Mouse (Mus musculus) R1 (cell line): ENCODE results near the gene Shb.

ENCODE experiments used
- DNase-seq: peaks from one replicate; pipeline ENCODE4 v3.0.0-alpha.2; 2018; ENCODE audit warnings: low read depth, low spot score

Gene Shb

DNA sequence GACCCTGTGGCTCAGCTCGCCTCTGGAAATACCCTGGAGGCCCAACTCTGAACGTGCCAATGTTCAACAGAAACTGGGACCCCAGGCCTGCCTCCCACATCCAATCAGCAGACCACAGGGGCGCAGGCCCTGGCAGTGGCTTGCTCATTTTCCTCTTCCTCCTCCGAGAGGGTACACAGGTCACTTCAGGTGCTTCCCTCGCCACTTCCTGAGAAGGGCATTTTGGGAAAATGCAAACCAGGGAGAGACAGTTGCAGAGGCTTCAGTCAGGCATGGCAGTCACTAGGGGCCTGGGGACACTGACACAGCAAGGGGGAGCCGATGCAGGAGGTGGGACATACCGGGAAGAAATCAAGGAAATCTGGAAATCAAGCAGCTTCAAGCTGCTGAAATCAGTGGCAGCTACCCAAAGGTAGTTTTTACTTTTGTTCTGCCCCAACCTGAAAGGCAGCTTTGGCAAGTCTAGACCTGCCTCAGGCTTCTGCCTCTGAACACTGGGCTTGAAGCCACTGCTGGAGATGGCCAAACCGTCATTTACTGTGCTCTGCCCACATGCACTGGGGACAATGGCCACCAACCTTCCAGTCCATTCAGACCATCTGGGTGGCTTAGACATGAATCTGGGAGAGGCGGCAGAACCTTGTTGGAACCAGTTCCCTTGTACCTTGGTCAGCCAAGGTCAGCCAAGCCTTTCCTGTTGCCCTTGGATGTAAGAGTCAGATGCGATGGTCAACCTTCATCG, 110.6 kb downstream of the Shb start:
- DNase-seq, result no peak

GRCm38 (mm10) chr4:45420733-45421132, 111.5 kb downstream of the Shb start:
- no peak for DNase-seq

DNA sequence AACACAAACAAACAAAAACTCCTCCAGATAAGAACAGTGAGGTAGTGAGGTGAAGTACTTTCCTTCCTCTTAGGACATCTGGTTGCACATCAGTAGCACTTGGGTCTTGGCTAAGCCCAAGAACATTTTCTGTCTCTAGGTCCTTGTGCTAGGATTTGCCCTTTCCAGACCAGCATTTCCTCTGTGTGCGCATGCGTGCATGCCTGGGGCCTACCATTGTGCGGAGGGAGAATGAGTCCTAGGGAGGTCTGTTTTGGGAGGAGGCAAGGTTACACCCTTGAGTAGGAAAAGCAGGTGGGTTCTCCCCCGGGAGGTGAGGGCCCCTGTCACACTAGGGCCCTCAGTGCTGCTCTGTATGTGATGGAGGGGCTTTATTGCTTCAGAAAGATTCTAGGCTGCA, 113.2 kb downstream of the Shb start:
- DNase-seq, result peak; percentile 66

DNA sequence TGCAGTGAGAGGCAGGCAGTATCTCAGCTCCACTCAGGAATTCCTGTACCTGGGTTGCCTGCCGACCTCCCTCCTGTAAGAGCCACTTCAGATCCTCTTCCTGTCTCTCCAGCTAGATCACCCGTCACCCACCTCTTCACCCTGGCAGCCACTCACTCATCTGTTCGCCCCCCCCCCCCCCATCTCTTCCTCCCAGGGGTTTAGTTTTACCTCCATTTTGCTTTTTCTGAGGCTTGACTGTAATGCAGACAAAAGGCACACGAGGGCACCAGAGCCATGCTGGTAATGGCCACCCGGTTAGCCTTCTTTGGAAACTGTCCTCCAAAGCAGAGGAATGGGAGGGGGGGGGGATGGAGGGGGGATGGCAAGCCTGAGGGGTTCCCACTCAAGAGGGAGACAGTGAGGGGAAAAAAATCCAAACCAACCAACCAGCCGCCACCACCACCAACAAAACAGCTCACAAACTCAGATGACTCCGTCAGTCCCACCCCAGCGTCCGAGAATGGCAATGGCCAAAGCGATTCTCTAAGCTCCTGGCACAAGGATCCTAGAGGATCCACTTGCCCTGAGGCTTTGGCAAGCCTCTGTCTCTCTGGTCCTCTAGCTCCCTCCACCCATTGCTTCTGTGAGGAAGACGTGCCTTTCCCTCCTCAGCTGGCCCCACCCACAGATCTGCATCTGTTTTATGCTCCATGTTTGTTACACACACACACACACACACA, 113.9 kb downstream of the Shb start:
- peak; percentile 65 for DNase-seq

DNA sequence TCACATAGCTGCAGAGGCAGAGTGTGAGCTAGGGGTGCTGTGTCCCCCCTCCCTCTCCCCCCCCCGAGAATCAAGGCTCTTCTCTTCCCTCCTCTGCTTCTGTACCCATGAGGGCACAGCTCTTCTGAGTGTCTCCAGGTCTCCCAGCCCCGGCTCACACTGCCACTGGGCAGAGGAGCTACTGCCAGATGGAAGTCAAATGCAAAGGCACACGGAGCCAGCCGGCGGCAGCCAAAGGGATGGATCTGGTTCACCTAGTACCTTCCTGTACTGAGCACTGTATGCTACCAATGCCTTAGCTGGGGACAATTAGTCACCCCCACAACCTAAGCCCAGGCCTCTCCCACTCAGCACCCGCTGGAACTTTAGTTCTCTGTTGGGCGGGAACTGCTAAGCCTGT, 116.0 kb downstream of the Shb start:
- no peak for DNase-seq

DNA sequence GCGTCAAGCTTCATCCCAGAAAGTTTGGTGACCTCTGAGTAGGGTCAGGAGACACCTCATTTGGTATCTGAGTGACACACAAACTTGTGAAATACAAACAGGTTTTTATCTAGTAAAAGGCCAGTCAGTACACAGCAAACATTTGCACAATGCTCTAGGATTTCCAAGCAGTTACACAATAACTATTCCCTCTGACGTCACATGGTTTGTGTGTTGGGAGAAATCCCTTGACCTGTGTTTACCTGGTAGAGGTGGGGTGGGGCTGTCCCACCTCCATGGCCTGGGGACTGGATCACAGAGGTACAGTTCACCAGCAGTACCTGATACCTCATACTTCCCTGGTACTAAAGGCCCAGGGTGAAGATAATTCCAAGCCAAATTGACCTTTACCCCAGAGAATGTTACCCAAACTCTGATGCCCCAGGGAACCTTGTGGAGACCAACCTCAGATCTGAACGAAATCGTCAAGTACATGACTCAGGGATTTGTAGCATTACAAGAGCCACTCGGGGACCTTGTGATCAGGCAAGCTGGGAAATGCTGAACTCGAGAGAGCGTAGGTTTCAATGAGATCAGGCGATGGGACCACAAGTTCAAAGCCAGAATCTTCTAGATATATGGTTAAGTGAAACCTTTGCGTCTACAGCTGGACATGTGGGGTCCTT, 118.5 kb downstream of the Shb start:
- DNase-seq, result no peak

GRCm38 (mm10) chr4:45412433-45413192, 119.7 kb downstream of the Shb start:
- DNase-seq, result no peak

DNA sequence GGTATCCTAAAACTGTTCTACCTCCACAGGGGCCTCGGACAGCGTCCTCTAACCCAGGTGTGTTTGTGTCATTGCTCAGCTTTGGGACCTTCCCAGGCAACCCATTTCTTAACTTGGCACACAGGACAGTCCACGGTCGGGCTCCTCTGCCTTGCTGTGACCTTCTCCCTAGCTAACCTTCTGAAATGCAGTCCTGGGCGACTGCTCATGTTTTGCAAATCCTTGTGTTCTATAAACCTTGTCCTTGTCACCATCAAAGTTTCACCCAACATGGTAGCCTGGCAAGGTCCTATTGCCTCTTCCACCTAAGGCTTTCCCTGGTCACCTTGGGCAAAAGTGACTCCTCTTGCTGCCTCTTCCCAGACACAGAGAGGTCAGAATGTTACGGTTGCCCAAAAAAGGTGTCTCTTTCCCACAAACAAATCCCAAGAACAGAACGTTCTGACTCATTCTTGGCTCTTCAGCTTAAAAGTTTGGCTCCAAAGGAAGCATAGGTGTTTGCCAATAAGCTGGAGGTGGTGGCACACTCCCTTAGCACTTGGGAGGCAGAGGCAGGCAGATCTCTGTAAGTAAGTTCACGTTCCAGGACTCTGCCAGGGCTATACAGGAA, 121.0 kb downstream of the Shb start:
- no peak for DNase-seq

GRCm38 (mm10) chr4:45409270-45409669, 123.0 kb downstream of the Shb start:
- DNase-seq, result peak; percentile 94

GRCm38 (mm10) chr4:45408427-45409132, 123.7 kb downstream of the Shb start, which contains the start of gene Slc25a51:
Gene Slc25a51 (minus strand): TSS chr4:45408766.
- DNase-seq, result peak; percentile 94

- DNase-seq, result peak; percentile 58
Measured at GRCm38 (mm10) chr4:45407703-45408334, 124.5 kb downstream of the Shb start.

- DNase-seq, result no peak
Measured at GRCm38 (mm10) chr4:45407001-45407702, 125.1 kb downstream of the Shb start.

DNA sequence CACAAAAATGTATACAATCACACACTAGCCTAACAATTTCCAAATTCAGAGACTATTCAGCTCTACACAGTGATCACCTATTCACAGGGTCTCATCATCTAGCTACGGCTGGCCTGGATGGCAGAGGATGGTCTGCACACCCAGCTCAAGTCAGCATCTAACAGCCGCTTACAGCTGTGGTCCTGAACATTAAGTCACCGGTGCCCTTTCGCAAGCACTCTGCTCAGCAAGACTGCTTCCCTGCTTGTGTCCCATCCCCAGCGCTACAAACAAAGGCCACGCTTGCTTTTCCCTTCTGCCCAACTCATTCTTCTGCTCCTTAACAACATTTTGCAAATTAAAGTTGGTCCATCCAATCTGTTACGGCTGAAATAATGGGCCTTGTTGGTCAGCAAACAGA, 125.9 kb downstream of the Shb start:
- no peak for DNase-seq

GRCm38 (mm10) chr4:45405315-45405714, 127.0 kb downstream of the Shb start:
- no peak for DNase-seq

DNA sequence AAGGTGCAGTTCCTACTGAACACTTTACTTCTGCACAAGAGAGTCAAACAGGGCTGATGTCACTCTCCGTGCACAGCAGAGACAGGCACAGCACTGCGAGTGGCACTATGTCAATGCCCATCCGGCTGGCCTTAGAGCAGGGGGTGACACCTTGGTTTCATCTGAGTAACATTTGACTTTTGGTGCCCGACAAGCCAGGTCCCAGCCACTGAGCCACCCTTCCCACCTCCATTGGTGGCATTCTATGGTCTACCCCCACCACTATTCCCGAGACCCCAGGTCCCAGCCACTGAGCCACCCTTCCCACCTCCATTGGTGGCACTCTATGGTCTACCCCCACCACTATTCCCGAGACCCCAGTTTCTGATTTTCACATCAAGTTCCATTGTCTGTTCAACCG, 128.2 kb downstream of the Shb start:
- DNase-seq, result no peak

DNA sequence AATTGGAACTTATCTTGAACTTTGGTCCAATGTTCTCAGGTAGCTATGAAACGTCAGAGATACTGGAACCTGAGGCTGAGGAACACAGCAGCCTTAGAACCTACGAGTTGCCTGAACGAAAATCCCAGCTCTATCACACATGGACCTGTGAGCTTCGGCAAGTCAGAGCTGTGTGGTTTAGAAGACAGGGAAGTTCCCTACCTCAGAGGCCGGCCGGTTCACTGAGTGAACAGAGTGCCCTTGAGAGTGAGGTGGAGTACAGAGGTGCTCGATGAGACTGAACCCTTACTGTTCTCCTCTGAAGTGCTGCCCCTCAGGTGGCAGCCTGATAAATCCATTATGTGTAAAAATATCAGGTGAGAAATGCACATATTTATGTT, 128.8 kb downstream of the Shb start:
- no peak for DNase-seq

DNA sequence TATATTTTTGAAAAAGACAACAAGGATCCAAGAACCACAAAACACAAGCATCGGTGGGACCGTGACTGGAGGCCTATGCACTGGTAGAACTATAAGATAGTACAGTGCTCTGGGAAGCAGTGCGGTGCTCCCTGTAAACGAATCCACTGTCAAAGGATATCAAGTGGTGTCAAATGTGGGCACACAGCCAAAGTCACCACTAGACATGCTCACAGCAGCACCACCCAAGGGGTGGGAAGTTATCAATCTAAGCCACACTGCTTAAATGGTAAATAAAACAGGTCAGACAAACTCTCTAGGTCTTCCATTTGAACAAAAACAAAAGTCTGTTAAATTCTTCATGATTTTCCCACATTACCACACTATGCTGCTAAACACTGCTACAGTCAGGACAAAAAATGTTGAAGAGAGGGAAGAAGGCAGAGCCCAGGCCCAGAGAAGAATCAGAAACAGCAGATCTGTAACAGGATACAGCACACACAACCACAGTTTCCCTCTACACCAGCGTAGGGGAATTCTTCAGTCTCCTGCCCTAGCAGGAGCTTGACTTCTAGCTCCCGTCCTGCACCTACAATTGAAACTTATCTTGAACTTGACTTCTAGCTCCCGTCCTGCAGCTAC, 129.3 kb downstream of the Shb start:
- no peak for DNase-seq

- DNase-seq, result no peak
Measured at GRCm38 (mm10) chr4:45402281-45402680, 130.0 kb downstream of the Shb start.
